Mouse (Mus musculus): Measurements from ENCODE around the gene Rfng. TPM values are rescaled to one million over a fixed set of nuclear protein-coding genes. Genes with fewer than 3 reads are reported as not detected.
"Not testable (repeated sequence)": the region's sequence is repeated elsewhere in the genome, so short reads cannot be mapped to it uniquely, and the experiment has no call there.

Rfng gene
- polyA plus RNA-seq, 1 experiment from 2014 or later, result 87.0 TPM

- 94% methylated on average over 6 of the region's 6 CpGs for WGBS
- Histone ChIP-seq H3K36me3 (replicated peaks; ENCODE audit: control insufficient read depth, insufficient read depth) (peaks cover 45% of the 10 kb centered on the region), H3K4me1 (replicated peaks; ENCODE audit: control insufficient read depth, insufficient read depth, low read length) (peaks cover 19% of the 10 kb centered on the region)
- ATAC-seq (ENCODE audit: low FRiP score); H3K27me3 ChIP-seq (ENCODE audit: control insufficient read depth, insufficient read depth, low read length); H3K9ac ChIP-seq; H3K27ac ChIP-seq; H3K9me3 ChIP-seq (ENCODE audit: control insufficient read depth, low read length); H3K4me2 ChIP-seq (replicated peaks); H3K4me3 ChIP-seq (replicated peaks; ENCODE audit: low read length); DNase-seq (ENCODE audit: low spot score): not testable (repeated sequence)
Observed at GRCm38 (mm10) chr11:120781361-120781760, 2.6 kb downstream of the Rfng start.

- Histone ChIP-seq H3K4me3 (replicated peaks; ENCODE audit: low read length) (no peak overlapping the region), H3K4me1 (replicated peaks; ENCODE audit: control insufficient read depth, insufficient read depth, low read length) (peaks cover 15% of the 10 kb centered on the region), H3K9me3 (ENCODE audit: control insufficient read depth, low read length) (no peaks in the 10 kb centered on the region), H3K27ac (no peak overlapping the region), H3K27me3 (ENCODE audit: control insufficient read depth, insufficient read depth, low read length) (no peaks in the 10 kb centered on the region), H3K9ac (no peak overlapping the region), H3K36me3 (replicated peaks; ENCODE audit: control insufficient read depth, insufficient read depth) (peaks cover 39% of the 10 kb centered on the region), H3K4me2 (replicated peaks) (no peak overlapping the region)
- no peak for DNase-seq (ENCODE audit: low spot score)
- WGBS, result 74% methylated on average over 1 of the region's 1 CpGs
- ATAC-seq (ENCODE audit: low FRiP score), result no peak
Observed at GRCm38 (mm10) chr11:120779876-120780275, 4.1 kb downstream of the Rfng start.

GRCm38 (mm10) chr11:120777123-120777522 is 6.9 kb downstream of the Rfng start:
- Histone ChIP-seq H3K4me2 (replicated peaks) (no peak overlapping the region), H3K9me3 (ENCODE audit: control insufficient read depth, low read length) (no peaks in the 10 kb centered on the region), H3K36me3 (replicated peaks; ENCODE audit: control insufficient read depth, insufficient read depth) (peaks cover 30% of the 10 kb centered on the region), H3K27ac (no peak overlapping the region), H3K27me3 (ENCODE audit: control insufficient read depth, insufficient read depth, low read length) (no peaks in the 10 kb centered on the region), H3K4me3 (replicated peaks; ENCODE audit: low read length) (no peak overlapping the region), H3K4me1 (replicated peaks; ENCODE audit: control insufficient read depth, insufficient read depth, low read length) (peaks cover 4% of the 10 kb centered on the region; the same call in 1 of the 2 replicates), H3K9ac (no peak overlapping the region)
- ATAC-seq (ENCODE audit: low FRiP score) (no peak), DNase-seq (ENCODE audit: low spot score) (no peak)
- WGBS, result 23% methylated on average over 6 of the region's 6 CpGs

- ATAC-seq (ENCODE audit: low FRiP score) (peak; percentile 86), DNase-seq (ENCODE audit: low spot score) (peak; percentile 95)
- no peak overlapping the region for H3K27ac ChIP-seq
- H3K27me3 ChIP-seq (ENCODE audit: control insufficient read depth, insufficient read depth, low read length), result no peaks in the 10 kb centered on the region
- no peak overlapping the region for H3K4me3 ChIP-seq (replicated peaks; ENCODE audit: low read length)
- peaks cover 21% of the 10 kb centered on the region for H3K36me3 ChIP-seq (replicated peaks; ENCODE audit: control insufficient read depth, insufficient read depth)
- no peaks in the 10 kb centered on the region for H3K9me3 ChIP-seq (ENCODE audit: control insufficient read depth, low read length)
- H3K9ac ChIP-seq, result no peak overlapping the region
- WGBS, result 27% methylated on average over 15 of the region's 15 CpGs
- H3K4me1 ChIP-seq (replicated peaks; ENCODE audit: control insufficient read depth, insufficient read depth, low read length), result peaks cover 4% of the 10 kb centered on the region; the same call in 1 of the 2 replicates
- H3K4me2 ChIP-seq (replicated peaks), result no peak overlapping the region
Observed at GRCm38 (mm10) chr11:120775774-120776469, 8.1 kb downstream of the Rfng start.

GRCm38 (mm10) chr11:120773463-120774190 is 10.4 kb downstream of the Rfng start:
- H3K4me2 ChIP-seq (replicated peaks), result no peak overlapping the region
- H3K27me3 ChIP-seq (ENCODE audit: control insufficient read depth, insufficient read depth, low read length), result no peaks in the 10 kb centered on the region
- H3K27ac ChIP-seq, result no peak overlapping the region
- 85% methylated on average over 7 of the region's 7 CpGs for WGBS
- no peaks in the 10 kb centered on the region for H3K36me3 ChIP-seq (replicated peaks; ENCODE audit: control insufficient read depth, insufficient read depth)
- H3K9ac ChIP-seq, result no peak overlapping the region
- no peaks in the 10 kb centered on the region for H3K9me3 ChIP-seq (ENCODE audit: control insufficient read depth, low read length)
- ATAC-seq (ENCODE audit: low FRiP score) (no peak), DNase-seq (ENCODE audit: low spot score) (no peak)
- H3K4me3 ChIP-seq (replicated peaks; ENCODE audit: low read length), result no peak overlapping the region
- H3K4me1 ChIP-seq (replicated peaks; ENCODE audit: control insufficient read depth, insufficient read depth, low read length), result peaks cover 4% of the 10 kb centered on the region; the same call in 1 of the 2 replicates

- Histone ChIP-seq H3K36me3 (replicated peaks; ENCODE audit: control insufficient read depth, insufficient read depth) (no peaks in the 10 kb centered on the region), H3K4me1 (replicated peaks; ENCODE audit: control insufficient read depth, insufficient read depth, low read length) (peaks cover 4% of the 10 kb centered on the region; the same call in 1 of the 2 replicates), H3K27ac (no peak overlapping the region), H3K9me3 (ENCODE audit: control insufficient read depth, low read length) (no peaks in the 10 kb centered on the region), H3K4me2 (replicated peaks) (no peak overlapping the region), H3K9ac (no peak overlapping the region), H3K27me3 (ENCODE audit: control insufficient read depth, insufficient read depth, low read length) (no peaks in the 10 kb centered on the region), H3K4me3 (replicated peaks; ENCODE audit: low read length) (no peak overlapping the region)
- DNase-seq (ENCODE audit: low spot score) (no peak), ATAC-seq (ENCODE audit: low FRiP score) (no peak)
- 77% methylated on average over 3 of the region's 3 CpGs for WGBS
Observed at GRCm38 (mm10) chr11:120772749-120773148, 11.3 kb downstream of the Rfng start.

- H3K4me3 ChIP-seq (replicated peaks; ENCODE audit: low read length), result no peak overlapping the region
- H3K4me1 ChIP-seq (replicated peaks; ENCODE audit: control insufficient read depth, insufficient read depth, low read length), result no peaks in the 10 kb centered on the region
- no peak overlapping the region for H3K27ac ChIP-seq
- H3K36me3 ChIP-seq (replicated peaks; ENCODE audit: control insufficient read depth, insufficient read depth), result no peaks in the 10 kb centered on the region
- 55% methylated on average over 1 of the region's 1 CpGs for WGBS
- H3K9ac ChIP-seq, result no peak overlapping the region
- H3K9me3 ChIP-seq (ENCODE audit: control insufficient read depth, low read length), result no peaks in the 10 kb centered on the region
- DNase-seq (ENCODE audit: low spot score) (no peak), ATAC-seq (ENCODE audit: low FRiP score) (no peak)
- H3K4me2 ChIP-seq (replicated peaks), result no peak overlapping the region
- H3K27me3 ChIP-seq (ENCODE audit: control insufficient read depth, insufficient read depth, low read length), result no peaks in the 10 kb centered on the region
Observed at GRCm38 (mm10) chr11:120768206-120768605, 15.8 kb downstream of the Rfng start.

GRCm38 (mm10) chr11:120767023-120767422 is 17.0 kb downstream of the Rfng start:
- H3K36me3 ChIP-seq (replicated peaks; ENCODE audit: control insufficient read depth, insufficient read depth); ATAC-seq (ENCODE audit: low FRiP score); H3K4me3 ChIP-seq (replicated peaks; ENCODE audit: low read length); DNase-seq (ENCODE audit: low spot score); H3K4me2 ChIP-seq (replicated peaks); H3K27me3 ChIP-seq (ENCODE audit: control insufficient read depth, insufficient read depth, low read length); H3K27ac ChIP-seq; H3K9ac ChIP-seq; H3K9me3 ChIP-seq (ENCODE audit: control insufficient read depth, low read length); H3K4me1 ChIP-seq (replicated peaks; ENCODE audit: control insufficient read depth, insufficient read depth, low read length): not testable (repeated sequence)
- 76% methylated on average over 4 of the region's 7 CpGs for WGBS

- H3K27me3 ChIP-seq (ENCODE audit: control insufficient read depth, insufficient read depth, low read length); DNase-seq (ENCODE audit: low spot score); H3K9ac ChIP-seq; H3K4me2 ChIP-seq (replicated peaks); H3K27ac ChIP-seq; H3K36me3 ChIP-seq (replicated peaks; ENCODE audit: control insufficient read depth, insufficient read depth); H3K4me3 ChIP-seq (replicated peaks; ENCODE audit: low read length); H3K9me3 ChIP-seq (ENCODE audit: control insufficient read depth, low read length); H3K4me1 ChIP-seq (replicated peaks; ENCODE audit: control insufficient read depth, insufficient read depth, low read length): not testable (repeated sequence)
- 7% methylated on average over 8 of the region's 23 CpGs for WGBS
- ATAC-seq (ENCODE audit: low FRiP score), result peak; percentile 24; the same call in 1 of the 2 replicates
Observed at GRCm38 (mm10) chr11:120763121-120763999, 20.6 kb downstream of the Rfng start.
